Mouse (Mus musculus) natural killer cell, adult 2 months (primary cell): ENCODE measurements around the gene Stt3b.

ENCODE experiments used
- DNase-seq, 2 experiments: peaks; one replicate each; pipeline ENCODE4 v3.0.0; 2022; ENCODE audit warnings: low spot score in 2 of 2

The Stt3b gene

DNA sequence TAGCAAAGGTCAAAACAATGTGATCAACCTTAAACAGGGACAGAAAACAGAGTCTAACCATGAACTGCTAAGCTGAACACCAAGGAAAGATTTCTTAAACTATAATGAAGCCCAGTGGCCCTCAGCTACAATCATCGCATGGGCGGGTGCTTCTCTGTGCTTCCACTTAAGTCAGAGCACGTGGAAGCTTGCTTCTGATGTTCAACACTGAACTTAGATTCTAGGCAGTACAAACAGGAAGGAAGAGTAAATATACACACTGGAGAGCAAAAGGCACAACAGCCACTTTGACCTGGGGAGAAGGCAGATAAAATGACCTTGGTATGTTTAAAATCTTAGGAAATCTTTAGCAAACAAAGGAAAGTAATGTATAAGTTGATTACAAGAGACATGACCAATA is 38.7 kb downstream of the Stt3b start:
- DNase-seq = no peak

DNA sequence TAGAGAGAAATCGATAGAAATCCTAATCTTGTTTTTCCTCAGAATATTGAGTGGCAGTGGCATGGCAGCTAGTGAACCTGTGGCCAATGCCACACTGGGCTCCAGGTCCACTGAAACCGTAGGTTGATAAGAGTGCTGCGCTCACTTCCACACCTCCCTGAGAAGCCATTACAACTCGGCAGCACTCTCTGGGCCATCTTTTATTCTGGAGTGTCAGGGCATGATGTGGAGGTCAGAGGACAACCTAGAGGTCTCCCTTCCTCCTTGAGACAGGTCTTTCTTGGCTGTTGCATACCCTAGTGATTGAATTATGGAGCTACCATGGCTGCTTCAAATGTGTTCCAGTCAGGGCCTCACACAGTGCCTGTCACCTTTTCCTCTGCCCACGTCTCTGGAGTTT is 48.3 kb downstream of the Stt3b start:
- DNase-seq = no peak

DNA sequence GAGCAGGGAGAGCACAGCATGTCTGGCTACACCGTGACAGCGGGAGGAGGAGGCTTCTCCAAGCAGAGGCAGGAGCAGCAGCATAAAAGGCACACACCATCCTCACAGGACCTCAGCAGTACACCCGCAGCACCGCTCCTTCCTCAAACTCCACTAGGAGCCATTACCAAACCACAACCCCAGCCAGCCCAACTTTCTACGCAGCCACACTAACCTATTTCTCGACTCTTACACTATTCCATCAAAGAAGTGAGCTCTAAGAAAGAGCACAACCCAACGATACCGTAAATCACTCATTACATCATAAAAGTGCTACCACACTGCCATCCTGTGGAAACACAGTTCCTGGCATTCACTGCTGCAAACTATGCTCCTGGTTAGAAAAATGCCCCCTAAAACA is 48.8 kb downstream of the Stt3b start:
- no peak for DNase-seq

DNA sequence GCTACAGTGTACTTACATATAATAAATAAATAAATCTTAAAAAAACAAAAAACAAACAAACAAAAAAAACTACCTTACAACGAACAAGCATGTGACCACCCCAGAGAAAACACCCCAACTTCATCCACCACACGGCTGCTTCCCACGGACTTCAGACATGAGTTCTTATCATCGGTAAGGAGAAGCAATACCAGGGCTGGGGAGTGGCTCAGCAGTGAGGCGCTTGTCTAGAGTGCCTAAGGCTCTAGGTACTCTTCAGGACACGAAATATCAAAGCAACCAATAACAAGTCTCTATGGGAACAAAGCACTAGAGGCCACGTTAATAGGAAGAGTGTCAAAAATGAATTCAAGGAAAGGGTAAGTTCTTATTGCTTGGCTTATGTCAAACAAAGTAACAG is 49.8 kb downstream of the Stt3b start:
- no peak for DNase-seq

DNA sequence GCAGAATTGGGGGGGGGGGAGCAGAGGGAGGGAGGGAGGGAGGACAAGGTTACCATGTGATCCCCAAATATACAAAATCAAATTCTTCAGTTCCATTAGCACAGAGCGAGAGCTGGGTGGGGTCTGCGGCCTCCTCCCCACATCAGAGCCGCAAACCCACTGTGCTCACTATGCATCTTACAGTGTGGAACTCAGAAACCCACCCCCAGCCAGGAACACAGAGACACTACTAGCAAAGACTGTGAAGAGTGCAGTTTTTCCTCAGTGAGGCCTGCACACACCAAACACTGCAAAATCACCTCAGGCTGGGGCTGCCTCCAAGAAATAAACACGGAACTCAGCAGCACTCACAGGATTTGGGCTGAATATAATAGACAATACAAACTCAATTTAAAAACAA is 50.4 kb downstream of the Stt3b start:
- no peak for DNase-seq

DNA sequence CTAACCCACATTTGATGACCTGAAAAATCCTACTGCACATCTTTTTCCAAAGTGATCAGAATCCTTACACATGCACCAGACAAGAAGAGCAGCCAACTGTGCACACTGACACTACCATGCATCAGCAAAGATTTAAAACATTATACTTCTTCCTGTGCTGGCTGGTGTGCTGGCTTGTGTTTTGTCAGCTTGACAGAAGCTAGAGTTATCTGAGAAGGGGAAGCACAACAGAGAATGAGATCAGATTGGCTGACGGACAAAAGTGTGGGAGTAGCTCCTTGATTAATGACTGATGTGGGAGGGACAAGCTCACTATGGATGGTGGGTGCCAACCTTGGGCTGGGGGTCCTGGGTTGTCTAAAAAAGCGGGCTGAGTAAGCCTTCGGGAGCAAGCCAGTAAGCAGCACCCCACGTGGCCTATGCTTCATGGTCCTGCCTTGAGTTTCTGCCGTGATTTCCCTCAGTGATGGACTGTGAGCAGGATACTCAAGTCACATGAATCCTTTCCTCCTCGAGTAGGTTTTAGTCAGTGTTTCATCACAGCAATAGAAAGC is 52.4 kb downstream of the Stt3b start:
- DNase-seq = no peak

DNA sequence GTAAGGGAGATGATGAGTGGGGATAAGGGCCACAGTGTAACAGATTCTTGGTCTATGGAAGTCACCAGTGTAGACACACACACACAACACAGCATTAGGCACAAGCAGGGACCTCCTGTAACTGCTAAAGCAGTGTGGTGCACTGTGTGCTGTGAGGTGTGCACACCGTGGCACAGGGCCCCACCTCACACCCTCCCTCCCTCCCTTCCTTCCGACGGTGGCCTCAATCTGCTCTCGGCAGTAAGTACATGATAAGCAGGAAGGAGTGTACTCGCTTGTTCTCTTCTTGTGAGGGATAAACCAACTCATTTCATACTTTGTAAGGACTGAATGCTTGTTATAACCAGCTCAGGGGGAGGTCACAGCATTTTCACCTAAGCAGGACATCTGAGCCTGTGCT is 61.1 kb downstream of the Stt3b start:
- no peak for DNase-seq

DNA sequence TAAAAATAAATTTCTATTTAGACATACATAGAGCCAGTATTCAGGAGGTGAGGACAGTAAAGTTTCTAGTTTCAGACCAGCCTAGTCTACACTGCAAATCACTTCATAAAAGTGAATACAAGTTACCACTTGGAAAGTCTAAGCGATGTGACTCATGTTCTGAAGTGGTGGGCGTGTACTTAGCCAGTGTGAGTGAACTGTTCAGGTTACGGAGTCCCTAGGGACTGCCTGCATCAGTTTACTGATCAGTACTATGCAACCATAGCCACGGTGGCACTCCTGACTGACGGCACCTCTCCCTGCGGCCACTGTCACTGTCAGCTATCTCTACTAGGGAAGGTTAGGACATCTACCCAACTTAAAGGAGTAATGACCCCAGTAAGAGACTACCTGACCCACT is 65.1 kb downstream of the Stt3b start:
- DNase-seq = no peak

DNA sequence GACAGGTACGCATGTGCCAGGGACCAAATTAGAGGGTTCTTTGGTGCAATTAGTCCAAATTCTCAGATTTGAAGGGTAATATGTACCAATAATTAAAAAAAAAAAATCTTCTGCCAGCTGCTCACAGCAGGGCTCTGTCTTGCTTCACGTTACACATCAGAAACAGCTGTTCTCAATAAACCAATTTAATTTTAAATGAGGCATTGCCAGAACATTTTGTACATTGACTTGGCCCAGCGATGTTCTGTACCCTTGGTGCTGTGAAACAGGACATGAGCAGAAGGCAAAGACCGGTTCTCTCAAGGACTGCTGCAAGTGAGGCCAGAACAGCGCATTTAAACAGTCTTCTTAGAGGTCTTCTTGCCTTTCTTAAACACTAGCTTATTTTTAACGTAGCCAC is 66.6 kb downstream of the Stt3b start:
- DNase-seq = no peak

DNA sequence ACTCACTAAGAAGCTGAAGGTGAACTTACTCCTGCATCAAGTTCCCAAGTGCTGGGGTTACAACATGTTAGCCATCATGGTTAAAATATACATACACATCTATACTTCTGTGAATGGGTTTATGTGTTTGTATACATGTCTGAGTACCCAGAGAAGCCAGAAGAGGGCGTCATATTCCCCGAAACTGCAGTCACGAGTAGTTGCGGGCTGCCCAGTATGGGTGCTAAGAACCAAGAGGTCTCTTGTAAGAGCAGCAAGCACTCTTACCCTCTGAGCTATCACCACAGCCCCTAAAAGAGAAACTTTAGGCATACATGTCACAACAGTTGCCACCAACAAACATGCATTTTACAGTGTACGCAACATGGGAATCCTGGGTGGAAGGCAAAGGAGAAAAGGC is 70.4 kb downstream of the Stt3b start:
- DNase-seq = no peak

DNA sequence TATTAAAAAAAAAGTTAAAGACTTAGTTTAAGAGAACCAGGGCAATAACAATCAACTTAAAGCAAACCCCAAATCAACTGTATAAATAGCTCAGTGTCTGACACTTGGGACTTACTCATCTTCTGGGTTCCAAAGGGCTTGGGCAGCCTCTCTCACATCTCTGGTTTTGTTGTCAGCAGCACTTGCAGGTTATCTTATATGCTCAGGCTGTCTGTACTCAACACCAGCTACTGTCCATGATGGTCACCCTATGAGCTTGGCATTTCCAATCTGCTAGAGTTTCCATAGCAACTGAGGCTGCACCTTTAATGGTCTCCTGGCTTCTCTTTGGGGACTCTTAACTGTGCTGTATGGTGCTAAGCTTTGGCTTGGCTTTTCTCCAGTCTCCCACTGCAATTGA is 72.3 kb downstream of the Stt3b start:
- no peak for DNase-seq

DNA sequence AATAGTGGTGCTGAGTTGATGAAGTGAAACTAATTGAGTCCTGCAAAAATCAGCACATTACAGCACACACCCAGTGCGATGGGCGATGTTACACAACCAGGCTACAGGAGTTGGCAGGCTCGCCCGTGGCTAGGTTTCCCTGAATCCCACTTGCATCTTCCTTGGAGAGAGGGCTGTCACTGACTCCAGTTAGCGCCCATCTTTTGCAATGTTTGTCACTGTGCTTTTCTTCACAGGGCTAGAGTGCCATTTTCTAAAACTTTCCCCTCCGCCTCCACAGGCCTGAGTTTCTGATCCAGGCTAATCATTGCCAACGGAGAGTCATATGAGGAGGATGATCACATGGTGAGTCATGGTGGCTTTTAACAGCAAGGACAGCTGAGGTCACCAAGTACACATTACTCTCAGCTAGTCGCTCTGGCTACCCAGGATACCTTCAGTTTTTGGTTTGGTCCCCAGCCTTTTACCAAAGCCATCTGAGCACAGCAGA is 73.8 kb downstream of the Stt3b start:
- DNase-seq = no peak

DNA sequence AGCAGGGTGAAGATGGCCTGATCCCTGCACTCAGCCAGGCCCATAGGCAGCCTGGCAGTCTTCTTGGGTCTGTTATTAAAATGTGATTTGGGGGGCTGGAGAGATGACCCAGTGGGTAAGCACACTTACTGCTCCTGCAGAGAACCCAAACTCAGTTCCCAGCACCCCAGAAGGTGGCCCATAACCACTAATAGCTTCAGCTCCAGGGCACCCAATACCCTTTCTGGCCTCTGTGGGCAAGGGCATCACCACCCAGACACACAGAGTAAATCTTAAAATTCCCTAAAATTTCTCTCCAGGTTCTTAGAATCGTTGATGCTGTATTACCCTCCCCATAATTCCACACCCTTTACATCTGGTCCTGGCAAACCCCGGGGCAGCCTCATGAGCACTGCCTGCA is 75.7 kb downstream of the Stt3b start:
- no peak for DNase-seq

DNA sequence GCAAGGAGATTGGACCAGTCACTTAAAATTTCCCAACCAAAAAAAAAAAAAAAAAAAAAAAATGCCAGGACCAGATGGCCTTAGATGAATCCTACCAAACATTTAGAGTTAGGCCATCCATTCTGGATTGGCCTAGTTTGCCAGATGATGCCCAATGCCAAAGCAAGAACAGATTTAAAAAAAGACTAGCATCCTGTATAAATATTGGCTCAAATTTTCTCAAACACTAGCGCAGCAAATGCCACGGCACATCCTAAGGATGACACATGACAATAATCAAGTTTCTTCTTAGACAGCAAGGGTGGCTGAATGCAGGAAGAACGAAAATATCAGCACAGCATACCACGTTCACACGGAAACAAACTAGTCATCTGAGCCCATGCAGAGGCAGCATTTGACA is 76.5 kb downstream of the Stt3b start:
- DNase-seq = no peak

DNA sequence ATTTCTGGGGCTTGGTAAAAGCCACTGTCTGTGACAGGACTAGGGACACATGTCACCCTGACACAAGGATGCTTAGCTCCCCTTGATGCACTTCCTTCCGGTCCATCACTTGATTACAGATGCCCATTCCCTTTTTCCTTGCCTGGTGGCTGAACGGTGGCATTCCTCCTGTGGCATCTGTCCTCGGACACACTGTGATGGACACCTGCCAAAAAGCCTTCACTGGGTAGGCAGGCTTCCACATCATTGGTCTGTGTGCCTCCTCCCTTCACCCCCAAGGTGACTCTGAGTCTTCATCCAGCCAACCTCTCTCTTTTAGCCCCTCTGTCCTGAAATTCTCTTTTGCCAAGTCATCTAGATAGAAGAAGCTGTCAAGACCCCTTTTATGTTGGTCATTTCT is 78.7 kb downstream of the Stt3b start:
- no peak for DNase-seq

DNA sequence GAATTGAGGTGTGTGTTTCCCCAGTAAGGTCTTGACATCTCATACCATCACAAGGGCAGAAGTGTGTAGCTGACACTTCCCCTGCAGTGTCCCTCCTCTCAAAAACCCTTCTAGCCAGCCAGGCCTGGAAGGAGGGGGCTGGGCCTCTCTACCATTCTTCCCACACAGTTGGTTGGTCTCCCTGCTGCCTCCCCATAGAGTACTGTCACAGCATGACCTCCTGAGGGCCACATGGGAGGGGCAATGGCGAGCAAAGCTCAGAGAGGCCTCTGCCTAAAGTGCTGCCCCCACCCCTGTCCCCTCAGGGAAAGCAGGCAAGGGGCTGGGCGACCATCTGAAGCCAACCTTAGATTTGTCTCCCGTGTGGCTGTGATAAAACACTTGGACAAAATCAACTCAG is 80.1 kb downstream of the Stt3b start:
- DNase-seq = no peak

DNA sequence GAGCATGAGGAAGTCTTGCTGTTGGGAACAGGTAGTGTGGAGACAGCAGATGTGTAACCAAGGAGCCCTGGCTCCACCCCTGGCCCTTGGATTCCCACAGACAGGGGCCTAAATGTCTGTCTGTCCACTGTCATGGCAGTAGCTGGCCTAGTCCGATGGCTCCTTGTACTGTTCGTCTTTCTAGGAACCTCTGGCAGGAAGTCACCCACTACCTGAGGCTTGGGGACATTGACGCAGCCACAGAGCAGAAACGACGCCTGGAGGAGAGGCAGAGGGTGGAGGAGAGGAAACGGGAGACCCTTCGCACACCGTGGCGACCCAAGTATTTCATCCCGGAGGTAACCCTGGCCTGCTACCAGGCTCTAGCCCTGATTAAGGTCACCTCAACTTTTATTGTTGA is 80.5 kb downstream of the Stt3b start:
- DNase-seq = no peak

DNA sequence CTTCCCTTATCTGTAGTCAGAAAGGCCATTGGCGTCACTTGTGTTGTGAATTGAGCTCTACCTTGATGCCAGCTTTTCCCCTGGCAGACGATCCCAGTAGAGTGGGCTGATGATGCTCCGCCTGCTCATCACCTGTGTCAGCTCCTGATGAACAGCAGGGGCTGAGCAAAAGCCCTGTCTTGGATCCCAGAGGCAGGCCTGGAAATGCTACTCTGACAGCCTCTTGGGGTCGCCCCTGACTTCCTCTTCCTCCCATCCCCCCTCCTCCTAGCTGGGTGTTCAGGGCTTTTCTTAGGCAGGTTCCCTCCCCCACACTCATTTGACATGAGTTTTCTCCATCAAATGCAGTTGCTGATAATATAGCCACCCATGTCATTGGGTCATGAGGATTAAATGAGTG is 81.1 kb downstream of the Stt3b start:
- DNase-seq = no peak

DNA sequence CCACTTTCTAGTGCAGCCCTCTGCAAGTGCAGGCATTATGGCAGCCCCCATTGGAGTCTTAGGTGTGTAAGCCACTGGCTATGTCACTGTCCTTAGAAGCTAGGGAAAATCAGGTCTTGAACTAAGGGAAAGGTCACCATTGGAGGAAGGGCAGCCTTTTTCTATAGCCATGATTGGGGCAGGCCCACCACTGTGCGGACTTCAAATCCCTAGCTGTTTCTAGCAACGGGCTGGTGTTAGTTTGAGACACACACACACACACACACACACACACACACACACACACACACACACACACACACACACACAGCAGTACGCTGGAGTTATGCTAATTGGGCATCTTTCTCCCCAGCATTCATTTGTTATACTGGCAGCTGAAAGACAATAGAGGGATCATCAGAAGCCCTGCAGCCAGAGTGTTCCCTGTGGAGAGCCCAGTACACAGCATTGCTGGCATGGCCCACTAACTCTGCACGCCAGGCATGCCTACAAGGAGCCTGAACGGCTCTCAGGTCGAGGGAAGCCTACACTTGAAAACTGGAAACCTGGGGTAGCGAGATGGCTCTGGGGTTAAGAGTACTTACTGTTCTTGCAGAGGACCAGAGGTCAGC is 85.4 kb downstream of the Stt3b start:
- DNase-seq = no peak

DNA sequence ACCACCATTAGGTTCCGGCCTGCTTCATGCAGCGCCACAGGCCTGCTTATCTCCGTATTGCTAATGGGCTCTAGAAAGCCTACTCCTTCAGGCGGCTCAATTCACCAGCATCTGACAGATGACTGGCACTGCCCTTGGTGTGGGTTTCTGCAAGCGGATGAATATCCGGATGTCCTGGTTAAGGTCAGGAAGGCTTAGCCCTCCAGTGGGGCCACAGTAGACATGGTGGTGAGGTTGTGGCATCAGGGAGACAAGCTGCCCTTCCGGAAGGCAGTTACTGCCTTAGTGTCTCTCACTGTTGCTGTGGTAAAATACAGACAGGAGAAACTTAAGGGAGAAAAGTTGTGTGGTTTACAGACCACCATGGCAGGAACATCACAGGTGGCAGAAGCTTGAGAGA is 89.0 kb downstream of the Stt3b start:
- no peak for DNase-seq

DNA sequence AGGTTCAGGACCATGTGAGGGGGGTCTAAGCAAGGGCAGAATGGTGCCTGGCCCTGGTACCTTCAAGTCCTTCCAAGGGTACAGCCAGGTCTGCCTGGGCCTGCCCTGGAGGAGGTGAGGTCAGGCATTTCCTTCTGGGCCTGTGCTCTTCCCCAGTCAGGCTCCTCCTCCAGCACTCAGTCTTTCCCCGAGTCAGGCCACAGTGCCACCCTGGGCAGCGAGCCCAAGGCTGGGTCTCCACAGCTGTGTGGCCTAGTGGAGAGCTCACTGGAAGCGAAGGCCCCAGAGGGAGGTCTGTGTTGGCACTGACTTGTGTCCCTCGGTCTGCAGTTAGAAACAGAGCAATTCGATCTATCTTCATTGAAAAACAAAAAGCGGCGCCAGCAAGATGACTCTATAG is 89.8 kb downstream of the Stt3b start:
- no peak for DNase-seq

DNA sequence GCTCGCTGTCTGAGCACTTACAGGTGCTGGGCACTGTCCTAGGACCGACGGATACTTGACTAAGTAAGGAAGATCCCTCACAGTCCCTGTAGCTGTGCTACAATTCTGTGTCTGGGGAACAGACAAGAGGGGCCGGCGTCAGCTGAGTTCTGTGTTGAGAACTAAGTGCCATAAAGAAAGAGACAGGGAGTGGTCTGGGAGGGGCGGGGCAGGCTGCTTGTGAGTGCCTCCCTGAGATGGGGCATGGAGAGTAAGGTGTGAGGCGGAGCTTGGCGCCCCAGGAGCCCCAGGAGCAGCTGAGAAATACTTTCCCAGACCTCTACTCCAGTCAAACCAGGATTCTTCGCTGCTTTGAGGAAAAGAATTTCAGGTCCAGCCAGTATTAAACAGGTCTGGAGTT is 92.2 kb downstream of the Stt3b start:
- no peak for DNase-seq

DNA sequence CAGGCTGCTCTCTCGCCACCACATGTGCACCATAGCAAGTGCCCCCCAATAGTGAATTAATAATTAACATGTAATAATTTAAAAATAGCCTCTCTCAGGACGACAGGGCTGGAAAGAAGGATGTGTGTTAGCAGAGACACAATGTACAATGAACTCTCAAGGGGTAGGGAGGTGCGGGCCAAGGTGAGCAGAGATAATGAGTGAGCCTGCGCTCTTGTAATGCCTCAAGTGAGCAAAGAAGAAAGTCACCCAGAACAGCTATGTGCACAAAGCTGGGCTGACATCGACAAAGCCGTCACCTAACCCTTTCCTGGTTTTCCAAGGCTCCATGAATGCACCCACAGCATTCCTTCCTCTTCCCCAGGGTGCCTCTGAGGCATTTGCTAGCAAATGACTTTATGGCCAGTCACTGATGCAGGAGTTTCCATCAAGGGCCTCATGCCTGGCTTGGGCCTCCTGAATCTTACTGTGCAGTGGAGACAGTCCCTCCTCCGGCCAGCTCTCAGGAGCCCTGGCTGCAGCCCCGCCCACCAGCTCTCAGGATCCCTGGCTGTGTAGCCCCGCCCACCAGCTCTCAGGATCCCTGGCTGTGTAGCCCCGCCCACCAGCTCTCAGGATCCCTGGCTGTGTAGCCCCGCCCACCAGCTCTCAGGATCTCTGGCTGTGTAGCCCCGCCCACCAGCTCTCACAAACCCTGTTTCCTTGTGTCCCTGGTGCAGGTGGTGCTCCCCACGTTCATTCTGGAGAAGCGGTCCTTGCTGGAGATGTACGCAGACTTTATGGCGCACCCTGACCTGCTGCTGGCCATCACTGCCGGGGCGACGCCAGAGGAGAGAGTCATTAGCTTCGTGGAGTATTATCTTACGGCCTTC is 94.2 kb downstream of the Stt3b start:
- DNase-seq = no peak
